Mouse (Mus musculus): ENCODE data around the gene Hoxb7.

GRCm38 (mm10) chr11:96311097-96311496 lies 24.7 kb downstream of the Hoxb7 start:
- TF ChIP-seq POLR2A (IDR thresholded peaks at IDR 0.05; ENCODE audit: borderline replicate concordance, insufficient read depth, low read length) (no peak), CTCF (IDR thresholded peaks at IDR 0.05; ENCODE audit: borderline replicate concordance, insufficient read depth, low read depth, low read length) (no peak)
